Mouse (Mus musculus) forebrain, embryonic 10.5 days (tissue): Measurements from ENCODE around the gene Gm13694. TPM values are rescaled to one million over a fixed set of nuclear protein-coding genes. Genes with fewer than 3 reads are reported as not detected.
"Not testable (repeated sequence)": the region's sequence is repeated elsewhere in the genome, so short reads cannot be mapped to it uniquely, and the experiment has no call there.

Experiments
- DNase-seq: peaks from one replicate; pipeline ENCODE4 v3.0.0-alpha.2; 2017; ENCODE audit warnings: low spot score; ENCODE audit errors: extremely low spot score
- H3K27ac ChIP-seq: fragments of 300-500 bp; sonication (generic); 2 replicates; pipeline ENCODE4 v1.5.1; 2016; ENCODE audit warnings: mild to moderate bottlenecking
- H3K27me3 ChIP-seq: fragments of 300-500 bp; sonication (generic); 2 replicates; pipeline ENCODE4 v1.6.1; 2016; ENCODE audit warnings: mild to moderate bottlenecking; ENCODE audit not compliant: poor library complexity, severe bottlenecking
- H3K36me3 ChIP-seq: fragments of 300-500 bp; sonication (generic); replicated peaks from 2 replicates; pipeline ENCODE4 v1.6.1; 2016; ENCODE audit warnings: mild to moderate bottlenecking, moderate library complexity
- H3K4me1 ChIP-seq: fragments of 300-500 bp; sonication (generic); 2 replicates; pipeline ENCODE4 v1.6.1; 2016
- H3K4me3 ChIP-seq: fragments of 300-500 bp; sonication (generic); 2 replicates; pipeline ENCODE4 v1.5.1; 2016; ENCODE audit warnings: mild to moderate bottlenecking, moderate library complexity
- H3K9me3 ChIP-seq: fragments of 300-500 bp; sonication (generic); 2 replicates; pipeline ENCODE4 v1.6.1; 2016; ENCODE audit warnings: mild to moderate bottlenecking, moderate library complexity
- WGBS: fragments of 180-500 bp; shearing (Covaris S2); methylation state at CpG from one replicate; pipeline ENCODE4 v1.1.7; 2016; 5-methylcytosine and 5-hydroxymethylcytosine counted together
- polyA plus RNA-seq: library from polyadenylated mRNA; unstranded; fragments of >200 nt; fragmentation: Nextera tagmentation; extraction: Ambion mirVana; gene quantifications from 2 replicates; pipeline ENCODE4 v1.2.1, GENCODE M21; 2016

Gm13694 gene
- polyA plus RNA-seq, 1 experiment from 2014 or later = not detected

DNA sequence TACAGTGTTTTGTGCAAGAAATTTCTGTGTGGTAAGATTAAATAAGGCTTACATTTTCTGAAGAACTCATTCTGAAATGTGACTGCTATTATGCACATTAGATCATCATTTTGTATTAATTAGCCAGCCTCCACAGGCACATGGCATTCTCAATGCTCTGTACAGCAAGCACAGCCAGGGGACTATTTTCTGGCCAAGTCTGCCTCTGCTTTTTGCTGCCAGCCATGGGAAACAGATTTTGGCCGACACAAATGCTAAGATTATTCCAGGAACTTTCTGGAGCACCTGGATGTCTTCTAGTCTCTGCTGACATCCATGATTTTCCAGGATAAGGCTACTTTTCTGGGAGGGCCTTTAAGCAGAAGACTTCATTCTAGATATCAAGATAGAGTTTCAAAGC, 30.2 kb downstream of the Gm13694 start:
- Histone ChIP-seq H3K4me3 (no peak overlapping the region), H3K27me3 (no peaks in the 10 kb centered on the region), H3K9me3 (no peaks in the 10 kb centered on the region), H3K36me3 (no peaks in the 10 kb centered on the region), H3K4me1 (no peaks in the 10 kb centered on the region), H3K27ac (no peak overlapping the region)
- DNase-seq = no peak
- 73% methylated on average over 1 of the region's 1 CpGs for WGBS

DNA sequence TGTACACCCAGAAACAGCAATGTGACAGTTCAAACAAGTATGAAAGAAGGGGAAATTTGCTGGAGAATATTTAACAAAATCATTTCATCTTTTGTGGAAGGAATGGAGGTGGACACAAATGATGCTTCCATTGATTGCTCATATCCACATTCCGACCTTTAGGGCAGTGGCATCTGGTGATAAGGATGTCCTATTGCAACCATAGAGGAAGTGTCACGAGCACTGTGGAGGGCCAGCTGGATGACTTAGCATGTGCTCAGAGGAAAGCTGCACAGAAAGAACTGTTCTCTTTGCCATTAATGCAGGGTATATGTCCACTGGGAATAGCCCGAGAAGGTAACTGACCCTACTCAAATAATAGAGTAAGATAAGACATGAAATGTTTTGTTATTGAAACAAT, 31.1 kb downstream of the Gm13694 start:
- Histone ChIP-seq H3K4me1 (no peaks in the 10 kb centered on the region), H3K9me3 (no peaks in the 10 kb centered on the region), H3K27ac (no peak overlapping the region), H3K4me3 (no peak overlapping the region), H3K27me3 (no peaks in the 10 kb centered on the region), H3K36me3 (no peaks in the 10 kb centered on the region)
- no peak for DNase-seq
- 87% methylated on average over 3 of the region's 3 CpGs for WGBS

DNA sequence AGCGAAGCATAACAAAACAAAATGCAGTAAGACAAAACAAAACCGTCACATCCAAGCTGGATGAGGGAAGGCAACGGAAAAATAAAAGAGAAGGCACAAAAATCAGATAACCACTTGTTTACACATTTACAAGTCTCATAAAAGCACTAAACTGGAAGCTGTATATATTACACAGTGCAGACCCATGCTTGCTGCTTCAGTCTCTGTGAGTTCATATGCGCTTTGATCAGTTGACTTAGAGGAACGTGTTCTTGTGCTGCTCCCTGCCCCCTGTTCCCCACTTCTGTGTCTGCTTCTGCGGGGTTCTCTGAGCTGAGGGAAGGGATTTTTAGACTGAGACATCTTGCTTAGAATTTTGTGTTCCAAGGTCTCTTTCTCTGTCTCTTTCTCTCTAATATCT, 35.8 kb downstream of the Gm13694 start:
- H3K27me3 ChIP-seq = no peaks in the 10 kb centered on the region
- no peaks in the 10 kb centered on the region for H3K36me3 ChIP-seq
- no peaks in the 10 kb centered on the region for H3K9me3 ChIP-seq
- H3K27ac ChIP-seq = no peak overlapping the region
- no peak overlapping the region for H3K4me3 ChIP-seq
- H3K4me1 ChIP-seq = no peaks in the 10 kb centered on the region
- 84% methylated on average over 6 of the region's 6 CpGs for WGBS
- DNase-seq = no peak

DNA sequence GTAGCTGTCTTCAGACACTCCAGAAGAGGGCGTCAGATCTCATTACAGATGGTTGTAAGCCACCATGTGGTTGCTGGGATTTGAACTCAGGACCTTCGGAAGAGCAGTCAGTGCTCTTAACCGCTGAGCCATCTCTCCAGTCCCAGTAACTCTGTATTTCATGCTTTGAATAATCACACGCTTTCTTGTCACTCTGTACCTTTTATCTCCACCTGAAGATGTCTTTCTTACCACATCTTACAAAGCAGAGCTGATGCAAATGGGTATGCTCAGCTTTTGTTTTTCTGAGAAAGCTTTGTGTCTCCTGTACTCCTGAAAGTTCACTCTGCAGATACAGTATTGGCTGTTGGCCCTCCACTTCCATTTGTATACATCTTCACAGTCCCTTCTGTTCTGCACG, 37.6 kb downstream of the Gm13694 start:
- H3K9me3 ChIP-seq, DNase-seq, H3K27me3 ChIP-seq, H3K4me3 ChIP-seq, H3K27ac ChIP-seq, H3K36me3 ChIP-seq, H3K4me1 ChIP-seq: not testable (repeated sequence)
- WGBS = 82% methylated on average over 5 of the region's 5 CpGs

DNA sequence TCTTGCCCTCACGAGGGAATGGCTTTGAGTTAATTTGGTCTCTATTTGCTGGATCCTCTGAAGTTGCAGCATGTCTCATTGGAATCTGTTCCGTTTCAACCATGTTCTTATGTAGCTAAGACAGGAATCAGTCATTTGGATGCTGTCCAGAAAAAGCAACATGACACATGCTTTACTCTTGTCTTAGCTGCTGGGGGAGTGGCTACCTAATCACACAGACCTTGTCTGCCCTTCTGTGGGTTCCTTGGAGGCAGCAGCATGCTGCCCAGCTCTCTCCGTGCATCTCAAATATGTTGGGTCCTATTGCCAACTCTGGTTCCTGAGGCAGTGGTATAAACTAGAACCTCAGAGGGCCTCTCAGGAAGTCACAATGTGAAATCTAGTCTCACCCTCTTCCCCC, 39.6 kb downstream of the Gm13694 start:
- H3K36me3 ChIP-seq = no peaks in the 10 kb centered on the region
- H3K27ac ChIP-seq = no peak overlapping the region
- H3K9me3 ChIP-seq = no peaks in the 10 kb centered on the region
- H3K27me3 ChIP-seq = no peaks in the 10 kb centered on the region
- no peak for DNase-seq
- H3K4me1 ChIP-seq = no peaks in the 10 kb centered on the region
- H3K4me3 ChIP-seq = no peak overlapping the region
- WGBS = 88% methylated on average over 3 of the region's 3 CpGs

DNA sequence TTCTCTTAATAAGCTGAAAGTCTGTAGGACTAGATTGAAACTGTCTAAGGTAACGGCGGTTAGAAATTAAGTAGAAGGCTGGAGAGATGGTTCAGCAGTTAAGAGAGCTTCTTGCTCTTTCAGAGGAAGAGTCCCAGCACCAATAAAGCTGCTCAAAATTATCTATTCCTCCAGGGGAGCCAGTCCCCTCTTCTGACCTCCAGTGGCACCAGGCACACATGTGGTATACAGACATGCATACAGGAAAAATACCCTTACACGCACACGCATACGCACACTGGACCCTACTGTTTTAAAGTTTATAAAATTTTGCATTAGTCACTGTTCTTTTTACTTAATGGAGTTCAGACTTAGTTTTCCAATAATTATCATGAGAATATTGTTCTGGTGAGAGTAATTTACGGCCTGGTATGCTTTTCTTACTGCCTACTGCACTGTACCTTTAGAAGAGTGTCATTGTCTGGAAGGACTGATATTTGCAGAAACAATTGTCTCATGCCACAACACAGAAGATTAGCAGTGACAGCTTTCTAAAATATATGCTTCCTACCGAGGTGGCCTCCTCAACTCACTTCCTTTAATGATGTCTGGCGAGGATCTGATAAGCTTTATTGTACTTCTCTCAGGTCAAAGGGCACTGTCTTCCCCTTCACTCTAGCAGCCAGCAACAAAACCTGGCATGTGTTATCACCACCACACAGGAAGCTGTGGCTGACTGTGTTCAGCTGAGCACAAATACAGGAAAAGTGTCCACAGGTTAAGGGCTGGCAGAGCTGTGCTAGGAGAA, 41.0 kb downstream of the Gm13694 start:
- WGBS = 79% methylated on average over 8 of the region's 8 CpGs

DNA sequence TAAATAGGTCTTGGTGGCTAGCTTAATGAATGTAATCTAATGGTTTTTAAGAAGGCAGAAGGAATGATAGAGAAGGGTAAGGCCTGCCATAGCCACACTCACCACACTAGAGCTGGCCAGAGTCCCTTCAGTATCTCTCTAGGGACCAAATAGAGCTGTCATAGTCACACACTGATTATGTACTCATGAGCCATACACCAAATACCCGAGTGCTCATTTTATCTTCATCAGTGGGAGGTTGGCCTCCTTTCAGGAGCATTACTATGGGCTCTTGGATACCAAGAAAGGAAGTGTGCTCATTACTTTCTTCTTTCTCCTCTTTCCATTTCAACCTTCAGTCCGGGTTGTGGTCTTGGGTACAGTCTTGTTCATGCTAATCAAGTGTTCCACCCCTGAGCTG, 43.2 kb downstream of the Gm13694 start:
- WGBS = 77% methylated on average over 2 of the region's 2 CpGs

More for the DNA sequence above, 41.0 kb downstream of the Gm13694 start:
- H3K36me3 ChIP-seq = no peaks in the 10 kb centered on the region
- H3K4me1 ChIP-seq = no peaks in the 10 kb centered on the region
- no peaks in the 10 kb centered on the region for H3K9me3 ChIP-seq
- DNase-seq = no peak
- H3K27me3 ChIP-seq = no peaks in the 10 kb centered on the region
- no peak overlapping the region for H3K4me3 ChIP-seq
- H3K27ac ChIP-seq = no peak overlapping the region

DNA sequence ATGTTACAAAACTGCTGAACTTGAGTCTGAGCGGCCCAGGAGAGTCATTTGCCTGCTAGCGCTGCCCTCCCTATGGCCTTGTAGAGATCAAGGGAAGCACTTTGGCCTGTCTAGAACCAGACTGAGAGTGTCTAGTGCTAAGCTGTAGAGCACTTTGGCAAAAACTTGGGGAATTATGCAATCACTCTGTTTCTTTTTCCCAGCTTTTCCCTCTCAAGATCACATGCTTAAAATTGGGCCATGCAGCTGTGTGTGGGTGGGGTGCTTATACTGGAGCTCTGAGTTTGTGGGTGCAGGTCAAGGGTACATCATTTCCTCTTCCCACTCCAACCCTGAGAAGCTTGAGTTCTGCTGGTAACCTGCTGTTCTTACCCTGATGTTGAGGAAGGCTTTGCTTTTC, 44.2 kb downstream of the Gm13694 start:
- no peak for DNase-seq

More for the DNA sequence above, 43.2 kb downstream of the Gm13694 start:
- Histone ChIP-seq H3K9me3 (no peaks in the 10 kb centered on the region), H3K27ac (no peak overlapping the region), H3K27me3 (no peaks in the 10 kb centered on the region), H3K4me3 (no peak overlapping the region), H3K36me3 (no peaks in the 10 kb centered on the region), H3K4me1 (peaks cover 5% of the 10 kb centered on the region; the same call in 1 of the 2 replicates)
- DNase-seq = no peak

DNA sequence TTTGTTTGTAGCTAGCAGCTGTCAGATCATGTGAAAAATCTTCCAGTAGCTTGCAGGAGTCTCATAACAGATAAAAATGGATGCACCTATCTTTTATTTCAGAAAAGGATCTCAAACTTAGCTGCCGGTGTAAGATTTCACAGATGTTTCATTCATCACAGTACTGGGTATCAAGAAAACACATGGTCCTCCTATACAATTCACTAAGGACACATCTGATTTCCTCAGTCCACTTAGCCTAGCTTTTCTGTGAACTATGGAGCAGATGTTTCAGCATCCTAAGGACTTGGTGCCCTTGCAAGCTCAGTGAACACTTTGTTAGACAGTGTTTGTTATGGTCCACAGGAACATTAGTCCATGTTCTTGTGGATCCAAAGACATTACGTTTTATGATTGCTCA, 44.6 kb downstream of the Gm13694 start:
- no peaks in the 10 kb centered on the region for H3K36me3 ChIP-seq
- no peak for DNase-seq

More for the DNA sequence above, 44.2 kb downstream of the Gm13694 start:
- Histone ChIP-seq H3K4me3 (no peak overlapping the region), H3K27me3 (no peaks in the 10 kb centered on the region), H3K36me3 (no peaks in the 10 kb centered on the region), H3K4me1 (peaks cover 5% of the 10 kb centered on the region; the same call in 1 of the 2 replicates), H3K9me3 (no peaks in the 10 kb centered on the region), H3K27ac (no peak overlapping the region)
- WGBS = 96% methylated on average over 2 of the region's 2 CpGs

DNA sequence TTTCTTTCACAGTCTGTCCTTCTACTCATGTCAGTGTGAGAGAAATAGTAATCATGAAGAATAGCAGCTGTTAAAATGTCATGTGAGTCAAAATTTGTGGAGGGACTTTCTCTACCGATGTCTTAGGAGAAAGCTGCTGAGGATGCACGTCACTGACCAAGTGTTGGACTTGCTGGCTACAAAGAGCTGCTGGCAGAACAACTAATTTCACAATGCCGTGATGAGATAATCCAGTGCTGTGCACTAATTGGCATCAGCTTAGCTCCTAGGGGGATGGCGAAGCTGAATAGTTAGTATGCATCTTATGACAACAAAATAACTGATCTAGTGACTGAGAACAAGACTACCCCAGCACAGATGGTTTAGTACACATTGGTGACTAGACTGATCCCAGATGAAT, 46.5 kb downstream of the Gm13694 start:
- Histone ChIP-seq H3K4me1 (peaks cover 5% of the 10 kb centered on the region; the same call in 1 of the 2 replicates), H3K27me3 (no peaks in the 10 kb centered on the region), H3K9me3 (no peaks in the 10 kb centered on the region), H3K4me3 (no peak overlapping the region), H3K36me3 (no peaks in the 10 kb centered on the region), H3K27ac (no peak overlapping the region)
- 35% methylated on average over 4 of the region's 4 CpGs for WGBS
- DNase-seq = peak; percentile 21

More for the DNA sequence above, 44.6 kb downstream of the Gm13694 start:
- peaks cover 5% of the 10 kb centered on the region; the same call in 1 of the 2 replicates for H3K4me1 ChIP-seq
- no peak overlapping the region for H3K4me3 ChIP-seq
- no peaks in the 10 kb centered on the region for H3K27me3 ChIP-seq
- 87% methylated on average over 2 of the region's 2 CpGs for WGBS
- no peak overlapping the region for H3K27ac ChIP-seq
- H3K9me3 ChIP-seq = no peaks in the 10 kb centered on the region

Other genes starting within 250 kb of the Gm13694 start
- 34.4 and 37.5 TPM in 2 replicates for gene Fam171b, start 166.3 kb upstream of the Gm13694 start, polyA plus RNA-seq
- gene Zswim2, start 37.7 kb upstream of the Gm13694 start, polyA plus RNA-seq = not detected in 2 replicates
- gene Gm13698, start 23.2 kb upstream of the Gm13694 start, polyA plus RNA-seq = not detected in 2 replicates
- gene Gm13693, start 17.4 kb upstream of the Gm13694 start, polyA plus RNA-seq = not detected in 2 replicates
- not detected in 2 replicates for gene Gm13695, start 11.6 kb upstream of the Gm13694 start, polyA plus RNA-seq
- not detected in 2 replicates for gene Gm13696, start 5.8 kb upstream of the Gm13694 start, polyA plus RNA-seq
- not detected in 2 replicates for gene Gm13697, start 5.8 kb downstream of the Gm13694 start, polyA plus RNA-seq
- not detected in 2 replicates for gene Gm13691, start 11.6 kb downstream of the Gm13694 start, polyA plus RNA-seq